In the genomic region with DNA sequence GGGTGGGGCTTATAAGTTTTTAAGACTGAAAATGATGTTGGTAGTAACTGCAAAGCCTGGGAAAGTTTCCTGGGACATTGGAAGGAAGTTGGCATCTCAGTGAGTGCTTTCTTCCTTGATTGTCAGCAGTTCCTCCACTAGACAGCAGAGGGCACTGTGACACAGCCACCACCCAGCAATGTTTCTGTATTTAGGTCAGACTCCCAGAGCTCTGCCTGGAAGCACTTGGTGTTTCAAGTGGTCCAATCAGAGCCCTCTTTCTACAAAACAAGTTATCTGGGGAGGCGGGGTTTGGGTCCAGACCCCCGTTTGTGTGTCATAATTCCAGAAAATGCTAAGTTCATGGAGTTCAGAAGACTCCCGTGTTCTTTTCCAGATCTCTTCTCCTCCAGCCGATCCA, we compare ENCODE assay signal across 8 mouse cellular contexts. TPM values are rescaled to one million over a fixed set of nuclear protein-coding genes. Genes with fewer than 3 reads are reported as not detected.
DNase-seq lines count a peak whose midpoint lies in the region; ATAC-seq and TF ChIP-seq lines count a peak whose summit lies in the region.
"Had no signal": no experiment of that assay in that cellular context is flagged by ENCODE, and none has a peak within 500 bp of the region (broad histone marks: within the 10 kb centered on the region; RNA-seq: fewer than 3 reads in every experiment).

No protein-coding gene starts in this region.

- H3K9ac ChIP-seq in ES-E14 (ENCODE audit: insufficient read depth, low read depth, low read length, poor library complexity, severe bottlenecking): no peak overlapping the region
- no peak overlapping the region for H3K9ac ChIP-seq in liver, postnatal 0 days (replicated peaks)
- H3K9ac ChIP-seq: lung, embryonic 15.5 days had no signal

- H3K4me3 ChIP-seq in C2C12 (ENCODE audit: insufficient read depth, poor library complexity, severe bottlenecking) (no peak overlapping the region), ES-E14 (ENCODE audit: insufficient read depth in 1 of 2, low read depth in 1 of 2, low read length in 2 of 2, poor library complexity in 1 of 2, severe bottlenecking in 1 of 2) (no peak overlapping the region)
- H3K4me3 ChIP-seq in liver, postnatal 0 days (ENCODE audit: low read depth, low read length): no peak overlapping the region
- H3K4me3 ChIP-seq: lung, embryonic 15.5 days had no signal

- no peaks in the 10 kb centered on the region for H3K79me3 ChIP-seq in C2C12 (ENCODE audit: low read depth)

- peak; percentile 63 for DNase-seq in ES-E14 (ENCODE audit: low read depth, low spot score)
- peak; percentile 68 for DNase-seq in cerebellum, adult 11 months
- DNase-seq in frontal cortex, postnatal 14 days (ENCODE audit: low spot score in 2 of 2): peak; percentile 64 to 79
- peak; percentile 77 for DNase-seq in kidney, postnatal 14 days
- peak; percentile 73 for DNase-seq in liver, postnatal 0 days
- peak; percentile 82 to 85 for DNase-seq in right cerebral cortex, postnatal 10 days (ENCODE audit: low spot score in 2 of 2)

- no peak for TF ChIP-seq EP300 in liver, postnatal 0 days (IDR thresholded peaks at IDR 0.05; ENCODE audit: low read depth)

- in situ Hi-C loops in ES-E14 (cut with MboI; ENCODE audit: low sequenced_read_pairs in 2 of 2, unreplicated experiment in 2 of 2): loop anchor here in 1 of 2 experiments (10.0 kb wide), 1 partner anchor 171 kb away; no protein-coding TSS in a partner anchor

- H3K79me2 ChIP-seq in C2C12 (ENCODE audit: control insufficient read depth, insufficient read depth): no peaks in the 10 kb centered on the region

- H3K4me2 ChIP-seq in liver, postnatal 0 days (ENCODE audit: low read depth, low read length): no peak overlapping the region
- H3K4me2 ChIP-seq: lung, embryonic 15.5 days had no signal

- 57% methylated on average over 4 of the region's 4 CpGs for WGBS in liver, postnatal 0 days (ENCODE audit: insufficient replicate concordance)

- H3K27me3 ChIP-seq in C2C12 (ENCODE audit: control insufficient read depth, insufficient read depth, insufficient read length): no peaks in the 10 kb centered on the region
- no peaks in the 10 kb centered on the region for H3K27me3 ChIP-seq in liver, postnatal 0 days (ENCODE audit: insufficient read depth, low read length)
- H3K27me3 ChIP-seq: lung, embryonic 15.5 days had no signal

- H3ac ChIP-seq in C2C12 (ENCODE audit: control insufficient read depth, insufficient read length, low read depth): no peak overlapping the region

- H3K36me3 ChIP-seq in C2C12 (ENCODE audit: control insufficient read depth, insufficient read depth) (peaks cover 10% of the 10 kb centered on the region), ES-E14 (ENCODE audit: control insufficient read depth, insufficient read depth, low read length, poor library complexity, severe bottlenecking) (peaks cover 14% of the 10 kb centered on the region; the same call in 1 of the 2 replicates)
- H3K36me3 ChIP-seq in liver, postnatal 0 days (replicated peaks; ENCODE audit: insufficient read depth, low read length): peaks cover 58% of the 10 kb centered on the region

- H3K9me3 ChIP-seq in ES-E14 (ENCODE audit: control insufficient read depth, insufficient read depth, low read depth, low read length): no peaks in the 10 kb centered on the region
- H3K9me3 ChIP-seq in liver, postnatal 0 days (ENCODE audit: low read length): no peaks in the 10 kb centered on the region
- H3K9me3 ChIP-seq: lung, embryonic 15.5 days had no signal

- peak; percentile 43 for TF ChIP-seq CTCF in C2C12 (IDR thresholded peaks at IDR 0.05; ENCODE audit: control insufficient read depth, insufficient read depth, insufficient read length)
- TF ChIP-seq CTCF in liver, postnatal 0 days (IDR thresholded peaks at IDR 0.05; ENCODE audit: low read depth): peak; percentile 90

- peak; percentile 44; the same call in 1 of the 2 replicates for ATAC-seq in liver, postnatal 0 days

- H3K4me1 ChIP-seq in ES-E14 (ENCODE audit: control insufficient read depth in 2 of 2, insufficient read depth in 2 of 2, low read length in 2 of 2, poor library complexity in 1 of 2): no peaks in the 10 kb centered on the region
- H3K4me1 ChIP-seq in liver, postnatal 0 days (ENCODE audit: insufficient read depth): no peaks in the 10 kb centered on the region
- H3K4me1 ChIP-seq: lung, embryonic 15.5 days had no signal

- H3K27ac ChIP-seq in ES-E14 (ENCODE audit: insufficient read depth, low read depth, low read length, poor library complexity, severe bottlenecking): no peak overlapping the region
- H3K27ac ChIP-seq in liver, postnatal 0 days (ENCODE audit: low read depth): no peak overlapping the region
- H3K27ac ChIP-seq: lung, embryonic 15.5 days had no signal

TF ChIP-seq in C2C12, 6 proteins besides CTCF, POLR2A, EP300 and RAD21:
- TF ChIP-seq MYOD1 (IDR thresholded peaks at IDR 0.05; ENCODE audit: control insufficient read depth, insufficient read length, low read depth) (no peak), MYOG (IDR thresholded peaks at IDR 0.05; ENCODE audit: control insufficient read depth, extremely low read depth, insufficient read length) (no peak), USF1 (IDR thresholded peaks at IDR 0.05; ENCODE audit: low read depth) (no peak)

TF ChIP-seq in ES-E14, 5 proteins besides CTCF, POLR2A, EP300 and RAD21:
- no peak for TF ChIP-seq ZNF384 (IDR thresholded peaks at IDR 0.05; ENCODE audit: low read depth, low read length)
- no peak for TF ChIP-seq HCFC1 (IDR thresholded peaks at IDR 0.05; ENCODE audit: borderline replicate concordance, insufficient read depth, low read length)
- peak; percentile 61; the same call in 1 of the 2 replicates for TF ChIP-seq ZC3H11A (IDR thresholded peaks at IDR 0.05; ENCODE audit: borderline replicate concordance, low read depth, low read length)

RNA-seq across cellular contexts. Expression of gene Lrrc43, which starts 45.0 kb away (rescaled TPM):
- not detected for polyA plus RNA-seq in C2C12 (2012; fragmentation: generic; extraction: Trizol)
- total RNA-seq in ES-E14 (2012; rRNA removed): 0.16 TPM in 1 of 2 replicates, not detected in the other
- not detected in 2 replicates for polyA plus RNA-seq in liver, postnatal 0 days (2015; fragmentation: Nextera tagmentation; extraction: Ambion mirVana)

RNA-seq across cellular contexts. Expression of gene Il31, which starts 45.2 kb away (rescaled TPM):
- polyA plus RNA-seq in C2C12 (2012; fragmentation: generic; extraction: Trizol): not detected
- total RNA-seq in ES-E14 (2012; rRNA removed): not detected in 2 replicates
- polyA plus RNA-seq in liver, postnatal 0 days (2015; fragmentation: Nextera tagmentation; extraction: Ambion mirVana): not detected in 2 replicates
- polyA plus RNA-seq: lung, embryonic 15.5 days had no signal

RNA-seq across cellular contexts. Expression of gene Mlxip, which starts 49.5 kb away (rescaled TPM):
- polyA plus RNA-seq in C2C12 (2012; fragmentation: generic; extraction: Trizol): 4.0 TPM
- 8.0 and 8.2 TPM in 2 replicates for total RNA-seq in ES-E14 (2012; rRNA removed)
- 3.5 and 4.5 TPM in 2 replicates for polyA plus RNA-seq in liver, postnatal 0 days (2015; fragmentation: Nextera tagmentation; extraction: Ambion mirVana)
